Mouse (Mus musculus): Measurements from ENCODE around the gene Wdr61.
A peak's percentile ranks its signal among the peaks of the same experiment; 100 is the strongest.

Gene Wdr61

GRCm38 (mm10) chr9:54733921-54734638, at the start of gene Wdr61:
TSS of gene Wdr61 (minus strand) at chr9:54734519.
- peak; percentile 99 for DNase-seq

GRCm38 (mm10) chr9:54784003-54784402, 49.7 kb upstream of the Wdr61 start:
- no peak for DNase-seq

DNA sequence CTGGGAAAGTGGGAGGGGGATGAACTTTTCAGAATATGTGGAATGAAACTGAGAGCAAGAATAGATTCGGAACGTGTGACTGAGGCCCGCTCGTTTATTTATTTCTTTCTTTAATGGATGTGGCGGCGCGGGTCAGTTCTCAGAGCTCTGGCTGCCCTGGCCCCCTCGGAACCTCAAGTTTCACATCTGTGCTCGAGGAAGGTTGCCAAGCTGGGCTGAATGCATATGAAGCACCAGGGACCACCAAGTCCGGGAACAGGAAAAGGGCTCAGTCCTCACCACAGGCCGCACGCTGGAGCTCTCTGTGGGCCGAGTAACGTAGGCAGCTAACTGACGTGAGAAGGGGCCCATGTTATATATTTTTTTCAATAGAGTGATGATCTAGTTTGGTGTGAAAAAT, 48.2 kb upstream of the Wdr61 start:
- DNase-seq, result no peak

DNA sequence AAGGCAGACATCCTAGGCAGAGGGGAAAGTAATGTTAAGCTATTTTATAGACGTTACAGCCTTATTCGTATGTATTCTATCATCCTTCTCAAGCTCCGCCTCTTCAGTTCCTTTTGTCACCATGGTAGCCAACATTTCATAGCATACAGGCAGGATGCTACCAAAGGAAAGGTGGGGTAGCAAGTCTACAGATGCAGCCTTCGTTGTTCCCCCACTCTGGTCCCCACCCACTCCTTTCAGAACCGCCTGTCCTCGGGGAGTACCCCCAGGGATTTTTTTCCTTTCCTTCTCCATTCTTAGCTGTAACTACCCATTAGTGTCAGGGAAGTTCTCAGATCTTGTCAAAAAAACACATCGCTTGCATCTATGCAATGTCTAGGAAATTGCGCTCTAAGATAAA, 45.0 kb upstream of the Wdr61 start:
- DNase-seq, result no peak

- DNase-seq, result no peak
Observed at GRCm38 (mm10) chr9:54776451-54776982, 42.2 kb upstream of the Wdr61 start.

DNA sequence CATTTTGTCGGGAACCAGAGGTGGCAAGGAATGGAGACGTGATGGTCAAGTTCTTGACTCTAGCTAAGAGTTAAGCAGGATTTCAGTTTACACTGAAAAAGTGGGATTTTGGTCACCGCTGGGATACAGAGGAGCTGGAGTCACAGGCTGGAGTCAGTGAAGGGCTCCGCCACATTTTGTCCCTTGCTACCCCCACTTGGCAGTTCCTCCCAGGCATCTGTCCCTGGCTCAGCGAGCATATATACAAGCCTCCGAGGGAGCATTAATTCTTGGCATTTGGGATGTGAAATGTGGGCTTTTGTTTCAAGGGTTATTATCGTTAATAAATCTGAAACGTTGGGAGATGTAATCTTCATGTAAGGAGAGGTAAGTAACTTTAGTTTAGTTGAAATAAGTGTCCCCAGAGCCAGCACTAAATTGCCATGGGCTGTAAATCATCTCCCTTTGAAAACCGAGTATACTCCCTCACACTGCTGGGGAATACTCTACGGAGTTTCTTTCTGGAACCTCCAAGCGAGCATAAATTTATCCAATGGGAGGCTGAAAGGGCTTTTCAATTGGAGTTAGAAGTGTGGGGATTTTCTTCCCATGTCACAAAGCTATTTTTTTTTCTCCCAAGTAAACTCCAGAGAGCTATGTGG, 35.9 kb upstream of the Wdr61 start:
- no peak for DNase-seq

DNA sequence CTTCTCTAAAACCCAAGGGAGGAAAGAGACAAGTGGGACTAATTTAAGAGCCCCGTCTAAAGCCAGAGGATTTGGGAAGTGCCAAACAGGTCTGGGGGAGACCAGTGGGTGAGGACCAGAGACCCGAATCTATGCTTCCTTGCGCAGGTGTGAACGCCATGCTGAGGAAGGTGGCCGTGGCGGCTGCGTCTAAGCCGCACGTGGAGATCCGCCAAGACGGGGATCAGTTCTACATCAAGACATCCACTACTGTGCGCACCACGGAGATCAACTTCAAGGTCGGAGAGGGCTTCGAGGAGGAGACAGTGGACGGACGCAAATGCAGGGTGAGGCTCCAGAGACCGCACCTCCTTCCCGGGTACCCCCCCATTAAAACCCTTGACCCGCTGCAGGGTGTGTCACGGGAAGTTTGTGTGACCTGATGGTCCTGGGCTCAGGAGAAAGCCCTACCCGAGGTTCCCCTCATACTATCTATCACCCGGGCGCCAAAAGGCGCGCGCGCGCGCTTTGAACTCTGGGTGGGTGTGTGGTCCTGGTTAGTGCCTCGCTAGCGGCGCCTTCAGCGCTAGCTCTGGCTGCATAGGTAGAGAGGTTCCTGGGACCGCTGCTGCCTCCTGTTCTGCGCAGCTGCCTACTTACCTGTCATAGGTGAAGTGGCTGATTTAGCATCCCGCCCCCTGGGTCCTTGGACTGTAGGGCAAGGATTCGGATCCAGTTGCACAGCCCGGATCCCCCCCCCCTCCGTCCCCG, 31.2 kb upstream of the Wdr61 start:
- no peak for DNase-seq

DNA sequence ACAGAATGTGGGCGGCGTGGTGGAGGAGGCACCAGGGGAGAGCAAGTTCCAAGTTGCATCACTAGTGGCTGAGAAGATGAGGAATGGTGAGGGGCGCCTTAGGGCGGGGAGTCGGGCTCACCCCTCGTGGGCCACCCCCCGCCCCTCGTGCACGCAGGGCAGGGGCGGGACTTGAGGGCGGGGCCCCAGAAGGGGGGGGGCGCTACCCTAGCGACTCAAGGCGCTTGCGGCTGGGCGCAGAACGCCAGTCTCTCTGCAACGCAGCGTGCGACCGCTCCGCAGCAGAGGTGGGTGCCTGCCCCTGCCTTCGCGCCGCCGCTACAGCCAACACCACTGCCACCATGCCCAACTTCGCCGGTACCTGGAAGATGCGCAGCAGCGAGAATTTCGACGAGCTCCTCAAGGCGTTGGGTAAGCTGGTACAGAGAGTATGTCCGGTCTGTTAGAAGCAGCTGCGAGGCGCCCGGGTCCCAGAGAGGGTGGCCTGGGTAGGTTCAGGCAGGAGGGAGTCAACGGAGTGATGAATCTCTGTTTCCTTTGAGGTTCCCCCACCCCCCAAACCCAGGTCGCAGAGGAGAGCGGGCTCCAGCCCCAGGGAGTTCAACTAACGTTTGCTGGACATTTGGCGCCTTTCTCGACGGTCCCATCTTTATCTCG, 30.4 kb upstream of the Wdr61 start, which contains the start of gene Crabp1:
Gene Crabp1 (plus strand): TSS at position 188 of the 657 bp plus-strand sequence.
- DNase-seq, result peak; percentile 8

- DNase-seq, result no peak
Observed at GRCm38 (mm10) chr9:54764091-54764490, 29.8 kb upstream of the Wdr61 start.

DNA sequence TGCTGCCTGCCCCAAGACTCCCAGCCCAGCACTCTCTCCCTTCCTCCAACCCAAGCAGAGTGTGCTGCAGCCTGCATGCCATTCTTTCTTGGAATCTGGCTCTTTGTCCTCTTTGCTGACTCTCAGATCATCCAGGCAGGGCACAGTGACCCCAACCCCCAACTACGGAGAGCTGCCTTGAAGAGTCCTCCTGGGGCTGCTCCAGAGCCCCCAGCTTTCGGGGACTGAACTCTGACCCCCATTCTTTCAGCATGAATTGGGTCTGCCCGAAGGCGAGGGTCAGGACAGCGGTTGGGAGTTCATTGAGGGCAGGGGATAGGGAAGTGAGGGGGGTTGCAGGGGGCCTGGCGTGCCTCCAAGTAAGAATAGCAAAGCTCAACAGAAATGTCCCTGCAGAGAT, 25.3 kb upstream of the Wdr61 start:
- DNase-seq, result no peak

DNA sequence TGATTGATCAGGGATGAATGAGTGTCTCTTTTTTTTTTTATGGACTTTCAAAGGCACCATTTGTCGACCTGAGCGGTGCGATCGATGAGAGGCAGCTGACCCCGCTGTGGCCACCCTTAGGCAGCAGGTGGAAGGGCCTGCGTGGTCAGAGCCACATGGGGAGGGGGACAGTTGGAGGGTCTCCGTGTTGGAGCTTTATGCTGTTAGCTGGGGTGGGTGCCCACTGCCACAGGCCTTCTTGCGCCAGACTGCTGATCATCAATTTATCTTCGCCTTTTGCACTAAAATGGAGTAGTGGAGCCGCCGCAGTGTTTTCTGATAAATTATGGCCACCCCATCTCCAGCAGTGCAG, 18.6 kb upstream of the Wdr61 start:
- no peak for DNase-seq

GRCm38 (mm10) chr9:54752201-54752943, 18.1 kb upstream of the Wdr61 start:
- DNase-seq, result no peak

DNA sequence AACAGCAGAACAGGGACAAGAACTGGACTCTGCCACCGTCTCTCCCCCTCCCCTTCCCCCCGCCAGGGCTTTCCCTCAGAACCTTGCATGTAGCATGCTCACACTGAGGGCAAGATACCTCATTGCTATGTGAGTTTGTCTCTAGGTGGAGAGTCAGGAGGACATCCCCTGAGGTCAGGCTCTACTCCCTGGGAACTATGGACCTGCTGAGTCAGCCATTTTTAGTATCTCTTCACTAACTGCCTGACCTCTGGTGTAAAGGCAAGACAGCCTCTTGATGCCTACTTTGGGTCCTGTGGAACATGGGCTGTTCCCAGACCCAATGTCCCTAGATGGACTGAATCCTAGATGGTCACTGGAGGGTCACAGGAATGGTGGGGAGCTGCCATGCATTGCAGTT, 17.4 kb upstream of the Wdr61 start:
- DNase-seq, result no peak

- DNase-seq, result no peak
Observed at GRCm38 (mm10) chr9:54750215-54750981, 16.1 kb upstream of the Wdr61 start.

GRCm38 (mm10) chr9:54745740-54746370, 11.5 kb upstream of the Wdr61 start:
- no peak for DNase-seq

DNA sequence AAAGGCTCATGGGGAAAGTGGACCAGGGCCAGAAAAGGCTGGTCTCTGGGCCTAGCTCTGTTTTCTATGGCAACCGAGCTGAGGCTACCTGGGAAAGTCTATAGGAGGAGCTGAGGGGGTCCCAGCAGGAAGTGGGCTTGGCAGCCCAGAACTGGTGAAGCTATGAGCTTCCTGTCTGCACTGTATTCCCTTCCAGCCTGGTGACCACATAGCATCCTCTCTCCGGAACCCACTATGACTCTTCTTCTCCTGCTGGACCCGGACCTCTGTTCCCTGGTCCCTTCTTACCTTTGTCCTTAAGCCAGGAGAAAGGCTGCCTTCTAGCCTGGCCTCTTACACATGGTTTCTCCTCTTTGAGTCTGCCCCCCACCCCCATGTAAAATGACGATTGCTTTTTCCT, 9.6 kb upstream of the Wdr61 start:
- DNase-seq, result peak; percentile 9

DNA sequence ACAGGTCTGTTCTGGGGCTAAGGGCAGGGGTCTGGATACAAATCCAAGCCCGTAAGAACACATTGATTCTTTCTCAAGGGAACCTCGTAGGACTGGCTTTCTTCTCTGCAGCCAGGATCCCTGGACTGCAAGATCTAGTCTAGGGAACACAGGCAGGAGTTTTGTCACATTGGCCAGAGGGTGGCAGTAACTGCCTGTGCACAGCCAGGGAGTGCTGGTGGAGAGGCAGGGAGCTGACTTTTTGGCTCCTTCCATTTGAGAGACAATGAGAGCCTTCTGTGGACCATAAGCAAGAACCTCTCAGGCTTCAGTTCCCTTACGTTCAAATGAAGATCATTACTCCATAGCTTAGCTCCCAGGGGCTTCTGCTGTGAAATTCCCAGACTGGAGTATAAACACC, 4.1 kb upstream of the Wdr61 start:
- DNase-seq, result peak; percentile 18

GRCm38 (mm10) chr9:54736284-54736701, 2.0 kb upstream of the Wdr61 start:
- peak; percentile 62 for DNase-seq

- no peak for DNase-seq
Observed at GRCm38 (mm10) chr9:54734639-54735252, 427 bp upstream of the Wdr61 start.

GRCm38 (mm10) chr9:54732122-54732521, 2.2 kb downstream of the Wdr61 start:
- peak; percentile 14 for DNase-seq

DNA sequence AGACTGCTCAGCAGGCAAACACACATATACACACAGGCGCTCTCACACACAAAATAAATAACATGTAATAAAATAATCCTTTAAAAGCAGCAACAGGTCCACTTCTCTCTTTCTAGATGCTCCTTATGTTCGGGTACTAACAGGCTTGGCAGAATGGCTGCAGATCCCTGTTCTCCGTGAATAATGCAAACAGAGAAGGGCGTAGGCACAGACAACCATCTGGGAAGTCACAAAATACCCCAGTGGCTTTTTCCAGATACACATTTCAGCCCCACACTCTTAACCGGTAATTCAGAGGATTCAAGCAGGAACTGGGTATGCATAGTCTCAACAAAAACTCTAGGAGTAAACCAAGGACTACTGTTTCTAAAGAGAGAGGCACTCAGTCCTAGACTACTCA, 8.0 kb downstream of the Wdr61 start:
- no peak for DNase-seq

Measured in thymus, postnatal 14 days (tissue).